Mouse (Mus musculus): ENCODE results near the gene Pgam5.

- TF ChIP-seq CTCF (IDR thresholded peaks at IDR 0.05; ENCODE audit: insufficient read depth, low read depth, low read length) (peak; percentile 78), POLR2A (IDR thresholded peaks at IDR 0.05; ENCODE audit: insufficient read depth, low read depth, low read length) (peak; percentile 78)
Measured at GRCm38 (mm10) chr5:110269141-110270101, at the start of gene Pgam5.
